Mouse (Mus musculus): ENCODE data around the gene Gm5565. TPM values are rescaled to one million over a fixed set of nuclear protein-coding genes. Genes with fewer than 3 reads are reported as not detected.
"Not testable (repeated sequence)": the region's sequence is repeated elsewhere in the genome, so short reads cannot be mapped to it uniquely, and the experiment has no call there.

Gm5565 gene
- polyA plus RNA-seq (2015; fragmentation: Nextera tagmentation; extraction: Ambion mirVana): not detected in 2 replicates

- H3K9ac ChIP-seq; H3K27me3 ChIP-seq; H3K36me3 ChIP-seq; H3K4me2 ChIP-seq; ATAC-seq (replicated peaks; ENCODE audit: insufficient number of reproducible peaks, insufficient read depth, low FRiP score, low read depth); H3K4me1 ChIP-seq (replicated peaks); H3K4me3 ChIP-seq; H3K27ac ChIP-seq; H3K9me3 ChIP-seq (replicated peaks): not testable (repeated sequence)
- 89% methylated on average over 3 of the region's 3 CpGs for WGBS
These were observed at the start of gene Gm5565 for GRCm38 (mm10) chr5:146160439-146160838. TSS of gene Gm5565 (minus strand) at chr5:146160539.

GRCm38 (mm10) chr5:146205537-146205936, 45.2 kb upstream of the Gm5565 start:
- Histone ChIP-seq H3K27me3 (no peaks in the 10 kb centered on the region), H3K9ac (no peak overlapping the region), H3K4me2 (no peak overlapping the region), H3K9me3 (replicated peaks) (no peaks in the 10 kb centered on the region), H3K36me3 (peaks cover 84% of the 10 kb centered on the region), H3K4me1 (replicated peaks) (no peaks in the 10 kb centered on the region), H3K4me3 (no peak overlapping the region), H3K27ac (no peak overlapping the region)
- no peak for ATAC-seq (replicated peaks; ENCODE audit: insufficient number of reproducible peaks, insufficient read depth, low FRiP score, low read depth)
- WGBS: 81% methylated on average over 5 of the region's 5 CpGs

- no peaks in the 10 kb centered on the region for H3K9me3 ChIP-seq (replicated peaks)
- WGBS: 81% methylated on average over 2 of the region's 2 CpGs
- H3K27me3 ChIP-seq: no peaks in the 10 kb centered on the region
- no peak overlapping the region for H3K27ac ChIP-seq
- no peak overlapping the region for H3K9ac ChIP-seq
- no peak overlapping the region for H3K4me3 ChIP-seq
- H3K4me2 ChIP-seq: no peak overlapping the region
- no peaks in the 10 kb centered on the region for H3K4me1 ChIP-seq (replicated peaks)
- peaks cover 72% of the 10 kb centered on the region for H3K36me3 ChIP-seq
- no peak for ATAC-seq (replicated peaks; ENCODE audit: insufficient number of reproducible peaks, insufficient read depth, low FRiP score, low read depth)
These were observed 43.6 kb upstream of the Gm5565 start for GRCm38 (mm10) chr5:146203921-146204320.

DNA sequence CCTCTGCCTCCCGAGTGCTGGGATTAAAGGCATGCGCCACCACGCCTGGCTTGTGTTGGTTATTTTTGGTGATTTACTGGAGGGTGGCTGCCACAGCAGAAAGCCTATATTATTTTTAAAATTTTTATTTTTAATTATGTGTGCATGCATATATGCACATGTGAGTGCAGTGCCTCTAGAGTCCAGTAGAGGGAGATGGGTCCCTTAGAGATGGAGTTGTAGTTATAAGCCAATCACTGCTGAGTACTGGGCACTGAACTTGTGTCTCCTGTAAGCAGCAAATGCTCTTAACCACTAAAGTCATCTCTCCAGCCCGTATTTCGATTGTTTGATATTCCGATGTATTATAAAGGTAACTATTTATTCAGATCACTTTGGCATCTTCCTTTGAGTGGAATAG, 40.2 kb upstream of the Gm5565 start:
- H3K4me3 ChIP-seq: no peak overlapping the region
- H3K9ac ChIP-seq: no peak overlapping the region
- ATAC-seq (replicated peaks; ENCODE audit: insufficient number of reproducible peaks, insufficient read depth, low FRiP score, low read depth): no peak
- no peaks in the 10 kb centered on the region for H3K4me1 ChIP-seq (replicated peaks)
- H3K9me3 ChIP-seq (replicated peaks): no peaks in the 10 kb centered on the region
- peaks cover 38% of the 10 kb centered on the region for H3K36me3 ChIP-seq
- WGBS: 94% methylated on average over 6 of the region's 6 CpGs
- no peaks in the 10 kb centered on the region for H3K27me3 ChIP-seq
- no peak overlapping the region for H3K4me2 ChIP-seq
- H3K27ac ChIP-seq: no peak overlapping the region

DNA sequence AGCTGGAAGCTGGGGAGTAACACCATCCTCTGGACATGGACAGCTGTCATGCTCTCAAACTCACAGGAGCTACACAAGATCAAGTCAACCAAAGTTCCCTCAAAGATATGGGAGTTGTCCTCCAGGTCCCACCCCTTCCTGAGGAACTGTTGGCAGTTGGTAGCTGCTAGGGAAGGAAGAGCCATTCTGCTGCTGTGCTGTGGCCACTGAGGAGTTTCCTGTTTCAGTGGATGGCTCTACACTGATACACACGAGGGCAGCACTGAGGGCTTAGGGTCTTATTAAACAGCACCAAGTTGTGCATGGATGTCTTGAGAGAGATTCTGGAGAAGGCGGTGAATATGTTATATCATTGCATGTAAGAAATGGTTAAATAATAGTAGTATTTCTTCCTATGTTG, 39.2 kb upstream of the Gm5565 start:
- Histone ChIP-seq H3K27me3 (no peaks in the 10 kb centered on the region), H3K9me3 (replicated peaks) (no peaks in the 10 kb centered on the region), H3K4me1 (replicated peaks) (no peaks in the 10 kb centered on the region), H3K4me2 (no peak overlapping the region), H3K27ac (no peak overlapping the region), H3K9ac (no peak overlapping the region), H3K36me3 (peaks cover 28% of the 10 kb centered on the region), H3K4me3 (no peak overlapping the region)
- 71% methylated on average over 2 of the region's 2 CpGs for WGBS
- ATAC-seq (replicated peaks; ENCODE audit: insufficient number of reproducible peaks, insufficient read depth, low FRiP score, low read depth): no peak

DNA sequence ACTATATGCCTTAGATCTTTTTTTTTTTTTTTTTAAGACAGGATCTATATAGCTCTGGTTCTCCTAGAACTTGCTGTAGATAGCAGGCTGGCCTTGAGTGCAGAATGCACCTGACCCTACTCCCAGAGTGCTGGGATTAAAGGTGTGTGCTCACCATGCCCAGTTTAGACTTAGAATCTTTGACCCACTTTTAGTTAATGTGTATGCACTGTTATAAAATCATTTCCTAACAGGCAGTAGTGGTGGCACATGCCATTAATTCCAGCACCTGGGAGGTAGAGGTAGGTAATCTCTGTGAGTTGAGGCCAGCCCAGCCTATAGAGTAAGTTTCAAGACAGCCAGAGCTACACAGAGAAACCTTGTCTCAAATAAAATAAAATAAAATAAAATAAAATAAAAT, 38.7 kb upstream of the Gm5565 start:
- Histone ChIP-seq H3K9me3 (replicated peaks) (no peaks in the 10 kb centered on the region), H3K27ac (no peak overlapping the region), H3K27me3 (no peaks in the 10 kb centered on the region), H3K4me2 (no peak overlapping the region), H3K36me3 (peaks cover 23% of the 10 kb centered on the region), H3K4me3 (no peak overlapping the region), H3K4me1 (replicated peaks) (no peaks in the 10 kb centered on the region), H3K9ac (no peak overlapping the region)
- no peak for ATAC-seq (replicated peaks; ENCODE audit: insufficient number of reproducible peaks, insufficient read depth, low FRiP score, low read depth)

- Histone ChIP-seq H3K4me1 (replicated peaks) (no peaks in the 10 kb centered on the region), H3K4me3 (no peak overlapping the region), H3K4me2 (no peak overlapping the region), H3K9me3 (replicated peaks) (no peaks in the 10 kb centered on the region), H3K27ac (no peak overlapping the region), H3K27me3 (no peaks in the 10 kb centered on the region), H3K36me3 (no peaks in the 10 kb centered on the region), H3K9ac (no peak overlapping the region)
- no peak for ATAC-seq (replicated peaks; ENCODE audit: insufficient number of reproducible peaks, insufficient read depth, low FRiP score, low read depth)
- 73% methylated on average over 8 of the region's 8 CpGs for WGBS
These were observed 33.0 kb upstream of the Gm5565 start for GRCm38 (mm10) chr5:146193360-146193759.

DNA sequence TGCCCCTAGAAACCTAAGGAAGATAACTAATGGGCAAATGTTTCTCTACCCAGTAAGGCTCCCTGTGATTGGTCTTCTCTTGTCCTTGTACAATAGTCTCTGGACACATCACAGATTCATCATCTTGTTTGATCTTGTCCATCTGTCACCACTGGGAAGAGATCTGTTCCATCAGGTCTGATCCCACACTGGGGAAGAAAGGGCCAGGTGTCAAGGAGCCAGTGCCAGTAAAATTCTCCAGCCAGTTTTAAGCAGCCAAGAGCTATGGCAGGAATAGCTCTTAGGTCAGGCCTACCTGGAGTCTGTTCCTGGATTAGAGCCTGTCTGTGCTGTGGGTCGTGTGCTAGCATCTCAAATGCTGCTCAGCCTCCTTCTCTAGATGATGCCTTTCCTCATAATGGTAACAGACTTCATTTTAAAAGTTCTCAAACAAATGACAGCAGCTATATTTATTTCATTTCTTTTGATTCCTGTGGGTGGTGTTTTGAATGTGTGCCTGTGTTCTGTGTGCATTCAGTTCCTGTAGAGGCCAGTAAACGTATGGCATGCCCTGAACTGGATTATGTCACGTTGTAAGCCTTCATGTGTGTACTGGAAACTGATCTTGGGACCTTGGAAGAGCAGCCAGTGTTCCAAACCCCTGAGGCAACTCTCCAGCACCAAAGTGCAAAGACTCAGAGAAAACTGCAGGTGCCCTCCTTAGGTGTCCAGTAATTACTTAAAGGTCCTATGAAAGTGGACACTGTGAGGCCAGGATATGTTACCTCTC, 30.3 kb upstream of the Gm5565 start:
- ATAC-seq (replicated peaks; ENCODE audit: insufficient number of reproducible peaks, insufficient read depth, low FRiP score, low read depth): no peak
- no peak overlapping the region for H3K27ac ChIP-seq
- H3K9me3 ChIP-seq (replicated peaks): no peaks in the 10 kb centered on the region
- WGBS: 50% methylated on average over 3 of the region's 3 CpGs
- no peak overlapping the region for H3K4me3 ChIP-seq
- no peak overlapping the region for H3K9ac ChIP-seq
- no peaks in the 10 kb centered on the region for H3K4me1 ChIP-seq (replicated peaks)
- H3K4me2 ChIP-seq: no peak overlapping the region
- H3K27me3 ChIP-seq: no peaks in the 10 kb centered on the region
- H3K36me3 ChIP-seq: no peaks in the 10 kb centered on the region

DNA sequence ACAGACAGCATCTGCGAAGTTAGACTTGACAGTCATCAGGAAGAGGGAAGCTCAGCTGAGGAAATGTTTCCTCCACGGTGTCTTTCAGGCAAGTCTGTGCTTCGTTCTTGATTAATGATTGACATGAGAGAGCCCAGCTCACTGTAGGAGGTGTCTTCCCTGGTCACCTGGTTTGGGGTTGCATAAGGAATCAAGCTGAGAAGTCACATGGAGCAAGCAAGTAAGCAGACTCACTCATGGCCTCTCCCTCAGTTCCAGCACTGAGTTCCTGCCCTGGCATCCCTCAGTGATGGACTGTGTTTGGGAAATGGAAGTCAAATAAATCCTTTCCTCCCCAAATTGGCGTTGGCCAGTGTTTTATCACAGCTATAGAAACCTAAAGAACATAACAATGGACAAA, 29.8 kb upstream of the Gm5565 start:
- no peak overlapping the region for H3K4me3 ChIP-seq
- 54% methylated on average over 4 of the region's 4 CpGs for WGBS
- H3K4me1 ChIP-seq (replicated peaks): no peaks in the 10 kb centered on the region
- no peak overlapping the region for H3K9ac ChIP-seq
- H3K27ac ChIP-seq: no peak overlapping the region
- no peaks in the 10 kb centered on the region for H3K9me3 ChIP-seq (replicated peaks)
- H3K4me2 ChIP-seq: no peak overlapping the region
- no peak for ATAC-seq (replicated peaks; ENCODE audit: insufficient number of reproducible peaks, insufficient read depth, low FRiP score, low read depth)
- no peaks in the 10 kb centered on the region for H3K27me3 ChIP-seq
- H3K36me3 ChIP-seq: no peaks in the 10 kb centered on the region

- no peak for ATAC-seq (replicated peaks; ENCODE audit: insufficient number of reproducible peaks, insufficient read depth, low FRiP score, low read depth)
- no peaks in the 10 kb centered on the region for H3K9me3 ChIP-seq (replicated peaks)
- H3K4me1 ChIP-seq (replicated peaks): no peaks in the 10 kb centered on the region
- H3K36me3 ChIP-seq: no peaks in the 10 kb centered on the region
- no peak overlapping the region for H3K9ac ChIP-seq
- H3K4me3 ChIP-seq: no peak overlapping the region
- no peak overlapping the region for H3K27ac ChIP-seq
- no peaks in the 10 kb centered on the region for H3K27me3 ChIP-seq
- no peak overlapping the region for H3K4me2 ChIP-seq
- 70% methylated on average over 7 of the region's 7 CpGs for WGBS
These were observed 28.4 kb upstream of the Gm5565 start for GRCm38 (mm10) chr5:146188712-146189111.

DNA sequence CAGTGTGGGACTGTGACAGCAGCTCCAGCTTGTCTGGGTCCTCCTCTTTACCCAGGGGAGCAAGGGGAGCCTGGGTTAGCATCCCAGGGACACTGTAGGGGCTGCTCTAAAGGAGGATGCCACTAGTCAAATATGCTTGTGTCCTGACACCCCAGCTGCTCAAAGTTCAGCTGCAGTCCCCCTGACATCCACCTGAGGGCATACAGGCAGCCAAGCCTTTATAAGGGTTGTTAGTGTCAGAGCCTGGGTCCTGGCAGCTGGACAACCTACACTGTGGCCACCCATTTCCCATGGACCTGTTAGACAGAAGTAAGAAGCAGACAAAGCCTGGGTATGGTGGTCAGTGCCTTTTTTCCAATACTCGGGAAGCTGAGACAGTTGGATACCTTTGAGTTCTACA, 27.8 kb upstream of the Gm5565 start:
- H3K36me3 ChIP-seq: no peaks in the 10 kb centered on the region
- no peaks in the 10 kb centered on the region for H3K9me3 ChIP-seq (replicated peaks)
- H3K4me1 ChIP-seq (replicated peaks): no peaks in the 10 kb centered on the region
- H3K4me2 ChIP-seq: no peak overlapping the region
- 73% methylated on average over 1 of the region's 1 CpGs for WGBS
- no peak for ATAC-seq (replicated peaks; ENCODE audit: insufficient number of reproducible peaks, insufficient read depth, low FRiP score, low read depth)
- no peak overlapping the region for H3K9ac ChIP-seq
- H3K4me3 ChIP-seq: no peak overlapping the region
- no peak overlapping the region for H3K27ac ChIP-seq
- H3K27me3 ChIP-seq: no peaks in the 10 kb centered on the region

DNA sequence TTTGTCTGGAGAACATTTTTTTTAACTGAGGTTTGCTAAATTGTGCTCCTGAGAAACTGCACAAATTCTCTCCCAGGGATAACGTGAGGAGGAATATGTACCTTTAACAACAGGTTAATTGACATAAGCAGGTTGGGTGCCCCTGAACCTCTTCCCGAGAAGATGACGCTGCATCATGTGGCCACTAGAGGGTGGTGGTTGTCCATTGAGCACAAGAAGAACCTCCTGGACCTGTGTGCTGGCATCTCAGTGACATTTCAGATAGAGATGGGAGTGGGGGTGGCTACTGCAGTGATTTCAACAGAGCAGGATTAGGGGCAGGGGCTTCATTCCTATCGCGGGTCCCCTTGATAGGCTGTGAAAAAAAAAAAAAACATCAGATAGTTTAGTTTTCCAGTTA, 27.1 kb upstream of the Gm5565 start:
- H3K9me3 ChIP-seq (replicated peaks); H3K4me2 ChIP-seq; H3K27me3 ChIP-seq; H3K27ac ChIP-seq; H3K9ac ChIP-seq; ATAC-seq (replicated peaks; ENCODE audit: insufficient number of reproducible peaks, insufficient read depth, low FRiP score, low read depth); H3K4me1 ChIP-seq (replicated peaks); H3K4me3 ChIP-seq; H3K36me3 ChIP-seq: not testable (repeated sequence)
- 24% methylated on average over 5 of the region's 5 CpGs for WGBS
